Mouse (Mus musculus) right cerebral cortex, postnatal 14 days (tissue): ENCODE data around the gene Btn1a1.

Source experiments
- DNase-seq: peaks from one replicate; pipeline ENCODE4 v3.0.0; 2022

The Btn1a1 gene

GRCm38 (mm10) chr13:23436861-23437822 lies 28.6 kb downstream of the Btn1a1 start:
- peak; percentile 48 for DNase-seq

GRCm38 (mm10) chr13:23436231-23436661 lies 29.5 kb downstream of the Btn1a1 start:
- DNase-seq, result no peak

GRCm38 (mm10) chr13:23435676-23436075 lies 30.0 kb downstream of the Btn1a1 start:
- DNase-seq, result no peak

- no peak for DNase-seq
Measured at GRCm38 (mm10) chr13:23435241-23435640, 30.5 kb downstream of the Btn1a1 start.

- DNase-seq, result no peak
Measured at GRCm38 (mm10) chr13:23434426-23434825, 31.3 kb downstream of the Btn1a1 start.

- DNase-seq, result no peak
Measured at GRCm38 (mm10) chr13:23433801-23434200, 31.9 kb downstream of the Btn1a1 start.

- DNase-seq, result no peak
Measured at GRCm38 (mm10) chr13:23433206-23433605, 32.5 kb downstream of the Btn1a1 start.

GRCm38 (mm10) chr13:23432562-23433201 lies 33.0 kb downstream of the Btn1a1 start:
- DNase-seq, result peak; percentile 93

- peak; percentile 67 for DNase-seq
Measured at GRCm38 (mm10) chr13:23431351-23431771, 34.3 kb downstream of the Btn1a1 start.

GRCm38 (mm10) chr13:23430734-23431133 lies 35.0 kb downstream of the Btn1a1 start:
- DNase-seq, result peak; percentile 67

- DNase-seq, result no peak
Measured at GRCm38 (mm10) chr13:23429771-23430380, 35.8 kb downstream of the Btn1a1 start.

GRCm38 (mm10) chr13:23428166-23428993 lies 37.3 kb downstream of the Btn1a1 start:
- DNase-seq, result no peak

GRCm38 (mm10) chr13:23427401-23427910 lies 38.2 kb downstream of the Btn1a1 start:
- DNase-seq, result no peak

GRCm38 (mm10) chr13:23426922-23427321 lies 38.8 kb downstream of the Btn1a1 start:
- no peak for DNase-seq

GRCm38 (mm10) chr13:23426335-23426734 lies 39.4 kb downstream of the Btn1a1 start:
- peak; percentile 63 for DNase-seq

GRCm38 (mm10) chr13:23425505-23425904 lies 40.2 kb downstream of the Btn1a1 start:
- DNase-seq, result peak; percentile 70

- peak; percentile 82 for DNase-seq
Measured at GRCm38 (mm10) chr13:23424494-23425325, 41.0 kb downstream of the Btn1a1 start.

GRCm38 (mm10) chr13:23424052-23424380 lies 41.7 kb downstream of the Btn1a1 start:
- DNase-seq, result no peak

- DNase-seq, result peak; percentile 96
Measured at GRCm38 (mm10) chr13:23423286-23424051, 42.2 kb downstream of the Btn1a1 start, which contains the start of gene Abt1. TSS of gene Abt1 (minus strand) at chr13:23423866.

GRCm38 (mm10) chr13:23422351-23422750 lies 43.4 kb downstream of the Btn1a1 start:
- DNase-seq, result no peak
